Mouse (Mus musculus) stomach, postnatal 0 days (tissue): Measurements from ENCODE around the gene Zdhhc20.

ENCODE experiments used
- CTCF ChIP-seq: IDR thresholded peaks from 2 replicates; pipeline ENCODE4 v1.5.1; 2016; ENCODE audit warnings: antibody characterized with exemption, low read depth, mild to moderate bottlenecking, moderate library complexity
- EP300 ChIP-seq: optimal IDR thresholded peaks from 2 replicates; pipeline ENCODE3; 2016; ENCODE audit warnings: antibody characterized with exemption

GRCm38 (mm10) chr14:57934666-57935065 lies 44.6 kb upstream of the Zdhhc20 start:
- TF ChIP-seq CTCF, result no peak
- TF ChIP-seq EP300, result no peak
